9 mouse cellular contexts compared by ENCODE assay signal in genomic region chr1:181016045-181016444, GRCm38 (mm10). TPM values are rescaled to one million over a fixed set of nuclear protein-coding genes. Genes with fewer than 3 reads are reported as not detected.
DNase-seq lines count a peak whose midpoint lies in the region; ATAC-seq and TF ChIP-seq lines count a peak whose summit lies in the region.
"Had no signal": no experiment of that assay in that cellular context is flagged by ENCODE, and none has a peak within 500 bp of the region (broad histone marks: within the 10 kb centered on the region; RNA-seq: fewer than 3 reads in every experiment).

No protein-coding gene starts in this region.

- H3K9me3 ChIP-seq in liver, embryonic 12.5 days (replicated peaks): no peaks in the 10 kb centered on the region
- no peaks in the 10 kb centered on the region for H3K9me3 ChIP-seq in embryonic facial prominence, embryonic 13.5 days
- no peaks in the 10 kb centered on the region for H3K9me3 ChIP-seq in kidney, postnatal 0 days (replicated peaks; ENCODE audit: low read length)

- intact Hi-C loops in left cerebral cortex, postnatal 36 days (cut with DNase I): no loop called here

- H3K9ac ChIP-seq in liver, adult 2 months (ENCODE audit: low read depth, low read length): peak overlapping the region; percentile 63
- H3K9ac ChIP-seq in liver, embryonic 12.5 days: no peak overlapping the region
- peak overlapping the region; percentile 66; the same call in 1 of the 2 replicates for H3K9ac ChIP-seq in embryonic facial prominence, embryonic 13.5 days
- 0 out of 2 replicates have a peak overlapping the region, but pooled peaks have one; percentile 36 for H3K9ac ChIP-seq in kidney, postnatal 0 days (ENCODE audit: low read depth, low read length)

- ATAC-seq in liver, embryonic 12.5 days: no peak
- no peak for ATAC-seq in embryonic facial prominence, embryonic 13.5 days (ENCODE audit: insufficient number of reproducible peaks, insufficient read depth, low FRiP score, low TSS enrichment, low read depth)
- ATAC-seq in kidney, postnatal 0 days (replicated peaks; ENCODE audit: low FRiP score, low read depth): no peak
- no peak for ATAC-seq in granulocyte monocyte progenitor cell, adult 5-6 weeks (replicated peaks; ENCODE audit: poor library complexity, severe bottlenecking)

- WGBS in liver, adult 2 months: 25% methylated on average over 4 of the region's 4 CpGs
- 65% methylated on average over 4 of the region's 4 CpGs for WGBS in liver, embryonic 12.5 days (ENCODE audit: insufficient replicate concordance)
- 63% methylated on average over 4 of the region's 4 CpGs for WGBS in embryonic facial prominence, embryonic 13.5 days
- 80% methylated on average over 4 of the region's 4 CpGs for WGBS in kidney, postnatal 0 days

- DNase-seq in liver, adult 2 months (ENCODE audit: extremely low read depth, low read depth, low spot score): no peak
- DNase-seq in kidney, postnatal 0 days (ENCODE audit: low spot score): peak; percentile 65
- peak; percentile 34 for DNase-seq in naive thymus-derived CD4-positive, alpha-beta T cell, adult 2 months (ENCODE audit: low read depth)
- DNase-seq in layer of hippocampus, adult 9-11 months: no peak
- no peak for DNase-seq in left cerebral cortex, postnatal 36 days (ENCODE audit: low spot score in 2 of 2)

- peak overlapping the region; percentile 16; the same call in 1 of the 2 replicates for H3K4me3 ChIP-seq in liver, adult 2 months (ENCODE audit: insufficient read depth, low read depth, low read length)
- no peak overlapping the region for H3K4me3 ChIP-seq in liver, embryonic 12.5 days
- peak overlapping the region; percentile 52 for H3K4me3 ChIP-seq in embryonic facial prominence, embryonic 13.5 days
- H3K4me3 ChIP-seq in kidney, postnatal 0 days (replicated peaks; ENCODE audit: low read depth, low read length): no peak overlapping the region

- H3K4me1 ChIP-seq in liver, adult 2 months (ENCODE audit: control insufficient read depth, insufficient read depth, low read length): peaks cover 60% of the 10 kb centered on the region
- peaks cover 25% of the 10 kb centered on the region for H3K4me1 ChIP-seq in liver, embryonic 12.5 days
- H3K4me1 ChIP-seq in embryonic facial prominence, embryonic 13.5 days: peaks cover 22% of the 10 kb centered on the region
- H3K4me1 ChIP-seq in kidney, postnatal 0 days (replicated peaks; ENCODE audit: insufficient read depth, low read length): peaks cover 17% of the 10 kb centered on the region

- H3K36me3 ChIP-seq in liver, adult 2 months (ENCODE audit: control insufficient read depth, insufficient read depth, low read length): peaks cover 9% of the 10 kb centered on the region; the same call in 1 of the 2 replicates
- H3K36me3 ChIP-seq in liver, embryonic 12.5 days: no peaks in the 10 kb centered on the region
- H3K36me3 ChIP-seq in embryonic facial prominence, embryonic 13.5 days: no peaks in the 10 kb centered on the region
- H3K36me3 ChIP-seq in kidney, postnatal 0 days (ENCODE audit: insufficient read depth, low read length): no peaks in the 10 kb centered on the region

- no peak for TF ChIP-seq POLR2A in liver, adult 2 months (IDR thresholded peaks at IDR 0.05; ENCODE audit: extremely low read depth, insufficient read depth, low read length)

- no peaks in the 10 kb centered on the region for H3K79me2 ChIP-seq in liver, adult 2 months (ENCODE audit: control insufficient read depth, insufficient read depth, low read length)

- H3K4me2 ChIP-seq in liver, embryonic 12.5 days: no peak overlapping the region
- H3K4me2 ChIP-seq in embryonic facial prominence, embryonic 13.5 days: peak overlapping the region; percentile 94
- peak overlapping the region; percentile 89 for H3K4me2 ChIP-seq in kidney, postnatal 0 days (ENCODE audit: low read length)

- TF ChIP-seq CTCF in liver, adult 2 months (IDR thresholded peaks at IDR 0.05; ENCODE audit: low read depth, low read length): no peak
- TF ChIP-seq CTCF in kidney, postnatal 0 days (IDR thresholded peaks at IDR 0.05; ENCODE audit: low read depth): no peak

- no peaks in the 10 kb centered on the region for H3K27me3 ChIP-seq in liver, adult 2 months (ENCODE audit: control insufficient read depth, insufficient read depth, low read length)
- H3K27me3 ChIP-seq in liver, embryonic 12.5 days (replicated peaks): peaks cover 61% of the 10 kb centered on the region
- peaks cover 12% of the 10 kb centered on the region for H3K27me3 ChIP-seq in embryonic facial prominence, embryonic 13.5 days
- H3K27me3 ChIP-seq in kidney, postnatal 0 days (ENCODE audit: insufficient read depth, low read length): no peaks in the 10 kb centered on the region

- peak overlapping the region; percentile 94 for H3K27ac ChIP-seq in liver, adult 2 months (replicated peaks; ENCODE audit: insufficient read depth, low read depth, low read length)
- no peak overlapping the region for H3K27ac ChIP-seq in liver, embryonic 12.5 days
- H3K27ac ChIP-seq in embryonic facial prominence, embryonic 13.5 days: no peak overlapping the region
- peak overlapping the region; percentile 84 for H3K27ac ChIP-seq in kidney, postnatal 0 days

RNA-seq across cellular contexts. Expression of gene Ephx1, which starts 4.7 kb away (rescaled TPM):
- total RNA-seq in liver, adult 2 months (2014; rRNA removed): 220 and 428 TPM in 2 replicates
- polyA plus RNA-seq in liver, adult 2 months (2012; rRNA removed): 287 and 304 TPM in 2 replicates
- polyA plus RNA-seq in liver, embryonic 12.5 days (2016; fragmentation: Nextera tagmentation; extraction: Ambion mirVana): 2.1 and 2.2 TPM in 2 replicates
- 5.1 and 7.9 TPM in 2 replicates for polyA plus RNA-seq in embryonic facial prominence, embryonic 13.5 days (2015; fragmentation: Nextera tagmentation; extraction: Ambion mirVana)
- polyA plus RNA-seq in kidney, postnatal 0 days (2015; fragmentation: Nextera tagmentation; extraction: Ambion mirVana): 19.1 and 20.2 TPM in 2 replicates
- total RNA-seq in granulocyte monocyte progenitor cell, adult 5-6 weeks (2014; fragmentation: Nextera tagmentation): not detected in 2 replicates
- 0.13 and 2.1 TPM in 2 replicates for total RNA-seq in granulocyte monocyte progenitor cell, adult 5-6 weeks (2017)
- 10 to 100 TPM; 30.2 to 31.6 TPM for total RNA-seq in left cerebral cortex, postnatal 36 days (2021)

RNA-seq across cellular contexts. Expression of gene 9130409I23Rik, which starts 35.0 kb away (rescaled TPM):
- total RNA-seq in liver, adult 2 months (2014; rRNA removed): 11.2 and 23.4 TPM in 2 replicates
- polyA plus RNA-seq in liver, adult 2 months (2012; rRNA removed): 3.8 and 4.2 TPM in 2 replicates
- polyA plus RNA-seq in liver, embryonic 12.5 days (2016; fragmentation: Nextera tagmentation; extraction: Ambion mirVana): 0.08 TPM in 1 of 2 replicates, not detected in the other
- polyA plus RNA-seq in embryonic facial prominence, embryonic 13.5 days (2015; fragmentation: Nextera tagmentation; extraction: Ambion mirVana): not detected in 2 replicates
- 0.08 TPM in 1 of 2 replicates, not detected in the other for polyA plus RNA-seq in kidney, postnatal 0 days (2015; fragmentation: Nextera tagmentation; extraction: Ambion mirVana)
- total RNA-seq in granulocyte monocyte progenitor cell, adult 5-6 weeks (2014; fragmentation: Nextera tagmentation): not detected in 2 replicates
- total RNA-seq in granulocyte monocyte progenitor cell, adult 5-6 weeks (2017): not detected in 2 replicates
- total RNA-seq in left cerebral cortex, postnatal 36 days (2021): not detected
- total RNA-seq: heart, adult 18-20 months had no signal

Comparison
In these comparisons a context has a peak if more than half of its experiments do, and no peak if none do; other contexts are left out.
1. H3K27ac ChIP-seq: peak in liver, adult 2 months (single experiment) and kidney, postnatal 0 days (single experiment); none in liver, embryonic 12.5 days (single experiment) and embryonic facial prominence, embryonic 13.5 days (single experiment).
2. H3K4me3 ChIP-seq: peak in liver, adult 2 months (single experiment) and embryonic facial prominence, embryonic 13.5 days (single experiment); none in liver, embryonic 12.5 days (single experiment) and kidney, postnatal 0 days (single experiment).
3. RNA of gene Ephx1, which starts 4.7 kb away (polyA plus RNA-seq): 287 to 304 TPM in liver, adult 2 months; 19.1 to 20.2 TPM in kidney, postnatal 0 days, 5.1 to 7.9 TPM in embryonic facial prominence, embryonic 13.5 days and 2.1 to 2.2 TPM in liver, embryonic 12.5 days; every median in the first group is over 10 times any median in the second.
4. DNase-seq: peak in kidney, postnatal 0 days (single experiment) and naive thymus-derived CD4-positive, alpha-beta T cell, adult 2 months (single experiment); none in liver, adult 2 months (single experiment), layer of hippocampus, adult 9-11 months (single experiment) and left cerebral cortex, postnatal 36 days (0 of 2).